Mouse (Mus musculus): ENCODE data around the gene Ankrd11. TPM values are rescaled to one million over a fixed set of nuclear protein-coding genes. Genes with fewer than 3 reads are reported as not detected.
A peak's percentile ranks its signal among the peaks of the same experiment; 100 is the strongest.

Gene Ankrd11
- total and polyA plus RNA-seq, 2 experiments from 2014 or later: 75.9 to 96.6 TPM

GRCm38 (mm10) chr8:123066101-123066683 lies 24.1 kb upstream of the Ankrd11 start:
- peak; percentile 48 for TF ChIP-seq CTCF (IDR thresholded peaks at IDR 0.05; ENCODE audit: low read depth)
- H3K36me3 ChIP-seq (ENCODE audit: insufficient read depth, low read length): no peaks in the 10 kb centered on the region
- peak overlapping the region; percentile 92 for H3K9ac ChIP-seq (replicated peaks; ENCODE audit: low read length)
- H3K27me3 ChIP-seq (ENCODE audit: insufficient read depth, low read length): no peaks in the 10 kb centered on the region
- DNase-seq (ENCODE audit: low spot score) (peak; percentile 29), ATAC-seq (no peak)
- H3K4me3 ChIP-seq (ENCODE audit: low read length): peak overlapping the region; percentile 96
- H3K9me3 ChIP-seq (ENCODE audit: low read length): no peaks in the 10 kb centered on the region
- peak overlapping the region; percentile 74 for H3K4me2 ChIP-seq (ENCODE audit: low read depth, low read length)
- H3K4me1 ChIP-seq (ENCODE audit: insufficient read depth, low read length): 0 out of 2 replicates have a peak, but pooled peaks cover 7% of the 10 kb centered on the region
- peak overlapping the region; percentile 94; the same call in 1 of the 2 replicates for H3K27ac ChIP-seq
- 35% methylated on average over 7 of the region's 7 CpGs for WGBS

GRCm38 (mm10) chr8:123065214-123066100 lies 23.4 kb upstream of the Ankrd11 start:
- H3K36me3 ChIP-seq (ENCODE audit: insufficient read depth, low read length): no peaks in the 10 kb centered on the region
- peak; percentile 65 for TF ChIP-seq CTCF (IDR thresholded peaks at IDR 0.05; ENCODE audit: low read depth)
- no peaks in the 10 kb centered on the region for H3K27me3 ChIP-seq (ENCODE audit: insufficient read depth, low read length)
- ATAC-seq: peak; percentile 96
- H3K9ac ChIP-seq (replicated peaks; ENCODE audit: low read length): peak overlapping the region; percentile 92
- peak overlapping the region; percentile 94 for H3K27ac ChIP-seq
- H3K4me1 ChIP-seq (ENCODE audit: insufficient read depth, low read length): 0 out of 2 replicates have a peak, but pooled peaks cover 7% of the 10 kb centered on the region
- H3K4me2 ChIP-seq (ENCODE audit: low read depth, low read length): peak overlapping the region; percentile 74
- peak overlapping the region; percentile 96 for H3K4me3 ChIP-seq (ENCODE audit: low read length)
- DNase-seq (ENCODE audit: low spot score): peak; percentile 99
- no peaks in the 10 kb centered on the region for H3K9me3 ChIP-seq (ENCODE audit: low read length)
- under 1% methylated on average over 84 of the region's 84 CpGs for WGBS

GRCm38 (mm10) chr8:123064809-123065213 lies 22.7 kb upstream of the Ankrd11 start:
- H3K4me3 ChIP-seq (ENCODE audit: low read length): peak overlapping the region; percentile 96
- no peaks in the 10 kb centered on the region for H3K36me3 ChIP-seq (ENCODE audit: insufficient read depth, low read length)
- DNase-seq (ENCODE audit: low spot score): no peak

GRCm38 (mm10) chr8:123064072-123064471 lies 22.0 kb upstream of the Ankrd11 start:
- peak overlapping the region; percentile 94 for H3K27ac ChIP-seq
- no peaks in the 10 kb centered on the region for H3K27me3 ChIP-seq (ENCODE audit: insufficient read depth, low read length)
- no peaks in the 10 kb centered on the region for H3K36me3 ChIP-seq (ENCODE audit: insufficient read depth, low read length)
- 0 out of 2 replicates have a peak overlapping the region, but pooled peaks have one; percentile 96 for H3K4me3 ChIP-seq (ENCODE audit: low read length)
- WGBS: 70% methylated on average over 4 of the region's 4 CpGs
- DNase-seq (ENCODE audit: low spot score): no peak
- H3K9me3 ChIP-seq (ENCODE audit: low read length): no peaks in the 10 kb centered on the region
- 0 out of 2 replicates have a peak, but pooled peaks cover 7% of the 10 kb centered on the region for H3K4me1 ChIP-seq (ENCODE audit: insufficient read depth, low read length)
- H3K9ac ChIP-seq (replicated peaks; ENCODE audit: low read length): peak overlapping the region; percentile 92; the same call in 1 of the 2 replicates
- no peak for ATAC-seq
- no peak for TF ChIP-seq CTCF (IDR thresholded peaks at IDR 0.05; ENCODE audit: low read depth)
- H3K4me2 ChIP-seq (ENCODE audit: low read depth, low read length): peak overlapping the region; percentile 74

More at GRCm38 (mm10) chr8:123064809-123065213, 22.7 kb upstream of the Ankrd11 start:
- Histone ChIP-seq H3K27me3 (ENCODE audit: insufficient read depth, low read length) (no peaks in the 10 kb centered on the region), H3K27ac (peak overlapping the region; percentile 94), H3K9me3 (ENCODE audit: low read length) (no peaks in the 10 kb centered on the region), H3K9ac (replicated peaks; ENCODE audit: low read length) (peak overlapping the region; percentile 92), H3K4me1 (ENCODE audit: insufficient read depth, low read length) (0 out of 2 replicates have a peak, but pooled peaks cover 7% of the 10 kb centered on the region), H3K4me2 (ENCODE audit: low read depth, low read length) (peak overlapping the region; percentile 74)
- under 1% methylated on average over 14 of the region's 14 CpGs for WGBS
- TF ChIP-seq CTCF (IDR thresholded peaks at IDR 0.05; ENCODE audit: low read depth): no peak
- peak; percentile 62 for ATAC-seq

GRCm38 (mm10) chr8:123062721-123063120 lies 20.6 kb upstream of the Ankrd11 start, which contains the start of gene Spg7:
Gene Spg7 (plus strand): TSS chr8:123062942.
- Histone ChIP-seq H3K4me1 (ENCODE audit: insufficient read depth, low read length) (0 out of 2 replicates have a peak, but pooled peaks cover 7% of the 10 kb centered on the region), H3K4me2 (ENCODE audit: low read depth, low read length) (no peak within 1 kb of the TSS), H3K27me3 (ENCODE audit: insufficient read depth, low read length) (no peaks in the 10 kb centered on the region), H3K9ac (replicated peaks; ENCODE audit: low read length) (no peak within 1 kb of the TSS), H3K27ac (no peak within 1 kb of the TSS), H3K4me3 (ENCODE audit: low read length) (no peak within 1 kb of the TSS), H3K9me3 (ENCODE audit: low read length) (no peaks in the 10 kb centered on the region), H3K36me3 (ENCODE audit: insufficient read depth, low read length) (no peaks in the 10 kb centered on the region)
- ATAC-seq: no peak
- no peak for DNase-seq (ENCODE audit: low spot score)
- TF ChIP-seq CTCF (IDR thresholded peaks at IDR 0.05; ENCODE audit: low read depth): no peak
- 75% methylated on average over 7 of the region's 7 CpGs for WGBS

- Histone ChIP-seq H3K4me3 (ENCODE audit: low read length) (no peak overlapping the region), H3K9me3 (ENCODE audit: low read length) (no peaks in the 10 kb centered on the region), H3K4me2 (ENCODE audit: low read depth, low read length) (no peak overlapping the region), H3K27me3 (ENCODE audit: insufficient read depth, low read length) (no peaks in the 10 kb centered on the region), H3K4me1 (ENCODE audit: insufficient read depth, low read length) (no peaks in the 10 kb centered on the region), H3K36me3 (ENCODE audit: insufficient read depth, low read length) (no peaks in the 10 kb centered on the region), H3K27ac (no peak overlapping the region), H3K9ac (replicated peaks; ENCODE audit: low read length) (no peak overlapping the region)
- DNase-seq (ENCODE audit: low spot score) (no peak), ATAC-seq (no peak)
- no peak for TF ChIP-seq CTCF (IDR thresholded peaks at IDR 0.05; ENCODE audit: low read depth)
- 68% methylated on average over 5 of the region's 5 CpGs for WGBS
These were observed 9.4 kb upstream of the Ankrd11 start for GRCm38 (mm10) chr8:123051458-123051857.
